Mouse (Mus musculus) layer of hippocampus, adult 9-11 months (tissue): Measurements from ENCODE around the gene Pde4c.

ENCODE experiments used
- DNase-seq: peaks from one replicate; pipeline ENCODE4 v3.0.0; 2022

The Pde4c gene

DNA sequence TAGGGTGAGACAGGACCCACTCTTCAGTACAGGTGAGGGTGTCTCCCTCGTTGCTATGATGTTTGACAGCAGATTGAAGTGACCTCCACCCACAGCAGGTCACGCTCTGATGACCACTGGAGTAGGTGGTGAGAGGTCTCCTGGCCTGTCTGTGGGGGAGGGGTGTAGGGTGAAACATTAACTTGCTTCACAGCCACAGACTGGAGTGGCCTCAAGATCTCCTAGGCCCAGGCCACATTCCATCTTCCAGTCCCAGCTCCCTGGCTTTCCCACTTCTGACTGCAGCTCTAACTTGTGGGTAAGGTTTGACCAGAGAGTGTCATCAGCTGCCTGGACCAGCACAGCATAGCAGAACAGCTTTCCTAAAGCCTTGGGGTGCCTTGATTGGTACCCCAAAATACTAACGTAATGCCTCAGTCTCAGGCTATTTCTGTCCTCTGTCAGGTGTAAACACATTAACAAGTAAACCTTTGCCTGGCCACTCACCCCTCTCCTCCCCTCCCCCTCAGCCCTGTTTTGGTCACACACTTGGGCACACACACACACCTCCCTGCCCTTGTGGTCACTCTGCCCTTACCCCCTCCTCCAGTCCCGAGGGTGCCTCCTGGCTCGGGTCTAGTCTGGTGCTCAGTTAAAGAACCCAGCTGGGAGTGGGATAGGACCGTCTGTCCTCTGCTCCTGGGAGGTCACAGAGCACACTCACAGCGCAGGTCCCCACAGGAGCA lies at the start of gene Pde4c:
TSS of gene Pde4c (plus strand) at position 235 of the 725 bp plus-strand sequence.
- no peak for DNase-seq

DNA sequence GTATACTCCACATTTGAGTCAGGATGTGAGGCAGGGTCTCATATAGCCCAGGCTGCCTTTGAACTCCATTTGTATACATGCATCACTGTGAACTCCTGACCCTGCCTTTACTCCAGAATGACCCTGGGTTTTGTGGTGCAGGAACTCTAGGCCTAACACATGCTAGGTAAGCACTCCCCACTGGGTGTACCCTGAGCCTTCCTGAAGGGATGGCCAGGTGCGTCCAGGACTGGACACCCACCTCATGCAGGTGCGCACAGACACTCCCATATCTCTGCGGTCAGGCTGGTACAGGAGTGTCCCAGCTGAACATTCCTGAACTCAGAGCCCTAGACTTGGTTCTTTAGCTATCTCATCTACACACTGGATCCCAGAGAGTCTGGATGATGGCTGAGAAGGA lies 49.4 kb upstream of the Pde4c start:
- DNase-seq: no peak

DNA sequence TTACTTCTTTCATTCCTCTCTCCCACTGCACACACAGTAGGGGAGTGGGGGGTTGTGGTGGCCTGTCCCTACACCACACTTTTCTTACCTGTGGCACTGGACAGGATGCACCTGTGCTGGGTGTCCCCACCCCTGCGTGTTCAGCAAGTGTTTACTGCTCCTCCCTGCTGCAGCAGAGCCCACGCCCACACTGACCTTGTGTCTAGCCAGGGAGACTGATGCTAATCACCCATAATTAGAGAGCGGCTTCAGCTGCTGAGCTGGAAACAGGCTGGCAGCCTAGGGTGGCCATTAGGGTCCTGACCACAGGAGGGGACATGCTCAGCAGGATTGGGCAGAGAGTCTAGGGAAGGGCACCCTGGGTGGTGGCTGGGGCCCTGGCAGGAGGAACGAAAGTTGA lies 48.8 kb upstream of the Pde4c start:
- no peak for DNase-seq

DNA sequence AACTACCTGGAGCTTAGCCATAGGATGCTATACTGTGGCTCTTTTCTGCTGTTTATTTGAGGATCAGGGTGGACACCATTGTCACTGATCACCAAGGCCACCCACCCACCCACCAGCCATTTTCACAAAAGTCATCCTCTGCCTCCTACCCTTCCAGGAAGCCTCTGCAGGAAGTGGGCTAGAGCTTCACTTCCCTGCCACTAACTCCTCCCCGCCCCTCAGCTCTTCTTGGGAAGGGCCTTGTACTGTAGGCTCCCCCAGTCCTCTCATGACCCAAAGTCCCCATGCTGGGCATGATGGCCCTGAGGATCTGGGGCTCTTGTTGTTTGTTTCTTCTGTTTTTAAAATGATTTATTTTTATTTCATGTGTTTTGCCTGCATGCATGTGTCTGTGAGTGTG lies 48.2 kb upstream of the Pde4c start:
- DNase-seq: no peak

DNA sequence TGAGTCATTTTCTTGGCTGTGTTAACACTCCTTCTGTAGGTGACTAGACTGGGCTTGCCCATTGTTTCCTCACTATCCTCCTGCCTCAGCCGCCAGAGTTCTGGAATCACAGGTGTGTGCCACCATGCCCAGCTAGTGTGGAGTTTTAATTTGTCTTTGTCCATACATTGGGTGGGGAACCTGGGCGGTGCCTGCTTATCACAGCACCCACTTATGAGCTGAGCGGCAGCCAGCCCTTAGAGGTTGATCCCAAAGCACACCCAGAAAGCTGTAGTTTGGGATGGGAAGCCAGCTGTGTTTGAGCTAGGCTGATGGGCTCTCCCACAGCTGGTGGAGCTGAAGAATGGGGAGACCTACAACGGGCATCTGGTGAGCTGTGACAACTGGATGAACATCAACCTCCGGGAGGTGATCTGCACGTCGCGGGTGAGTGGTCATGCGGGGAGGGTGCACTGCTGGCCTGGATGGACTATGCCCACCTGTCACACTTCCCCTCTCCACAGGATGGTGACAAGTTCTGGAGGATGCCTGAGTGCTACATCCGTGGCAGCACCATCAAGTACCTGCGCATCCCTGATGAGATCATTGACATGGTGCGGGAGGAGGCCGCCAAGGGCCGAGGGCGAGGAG lies 46.0 kb upstream of the Pde4c start:
- DNase-seq: no peak

DNA sequence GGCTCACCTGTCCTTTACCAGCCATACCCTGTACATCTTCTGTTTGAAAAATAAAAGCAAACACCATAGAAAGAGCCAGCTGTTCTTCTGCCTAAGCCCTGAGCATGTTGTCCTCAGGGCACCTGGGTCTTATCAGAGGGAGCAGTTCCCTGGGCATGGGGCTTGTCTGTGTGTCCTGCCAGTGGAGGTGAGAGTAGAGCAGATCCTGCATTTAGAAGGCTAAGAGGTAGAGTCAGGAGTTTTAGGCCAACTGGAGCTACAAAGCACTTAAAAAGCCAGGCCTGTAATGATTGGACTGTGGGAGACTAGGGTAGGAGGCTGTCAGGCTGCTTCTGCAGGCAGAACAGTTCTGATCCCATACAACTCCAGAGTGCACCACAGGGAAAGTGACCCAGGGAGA lies 44.8 kb upstream of the Pde4c start:
- DNase-seq: no peak

DNA sequence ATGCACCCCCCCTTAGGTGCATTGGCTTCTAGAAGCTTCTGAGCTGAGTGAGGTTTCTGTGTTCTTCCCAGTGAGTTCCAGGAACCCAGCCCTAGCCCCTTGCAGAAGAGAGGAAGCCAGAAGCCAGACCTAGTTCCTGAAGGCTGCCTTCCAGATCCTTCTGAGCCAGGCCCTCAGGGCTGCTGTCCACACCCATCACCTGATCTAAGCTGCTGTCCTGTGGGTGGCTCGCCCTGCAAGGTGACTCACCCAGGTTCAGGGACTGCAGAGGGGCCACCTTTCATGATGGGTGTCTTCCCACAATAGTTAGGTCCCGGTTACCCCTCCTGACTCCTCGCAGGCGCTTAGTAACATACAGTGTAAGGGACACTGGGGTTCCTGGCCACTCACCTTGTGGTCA lies 44.1 kb upstream of the Pde4c start:
- DNase-seq: no peak

DNA sequence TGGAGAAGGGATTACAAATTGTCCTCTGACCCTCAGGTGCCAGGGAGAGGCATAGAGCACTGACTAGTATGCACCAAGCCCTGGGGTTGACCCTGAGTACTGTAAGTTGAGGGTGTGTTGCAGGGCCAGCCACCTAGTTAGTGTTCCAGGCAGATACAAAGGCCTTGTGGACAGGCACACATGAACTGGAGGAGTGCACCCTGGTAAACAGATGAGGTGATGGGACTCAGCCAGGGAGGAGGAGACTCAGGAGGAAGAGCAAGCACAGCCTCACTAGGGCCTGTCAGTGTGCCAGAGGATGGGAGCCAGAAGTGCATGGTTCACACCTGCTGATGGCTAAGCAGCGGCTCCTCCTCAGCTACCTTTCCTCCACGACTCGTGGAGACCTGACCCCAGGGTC lies 43.5 kb upstream of the Pde4c start:
- DNase-seq: no peak

DNA sequence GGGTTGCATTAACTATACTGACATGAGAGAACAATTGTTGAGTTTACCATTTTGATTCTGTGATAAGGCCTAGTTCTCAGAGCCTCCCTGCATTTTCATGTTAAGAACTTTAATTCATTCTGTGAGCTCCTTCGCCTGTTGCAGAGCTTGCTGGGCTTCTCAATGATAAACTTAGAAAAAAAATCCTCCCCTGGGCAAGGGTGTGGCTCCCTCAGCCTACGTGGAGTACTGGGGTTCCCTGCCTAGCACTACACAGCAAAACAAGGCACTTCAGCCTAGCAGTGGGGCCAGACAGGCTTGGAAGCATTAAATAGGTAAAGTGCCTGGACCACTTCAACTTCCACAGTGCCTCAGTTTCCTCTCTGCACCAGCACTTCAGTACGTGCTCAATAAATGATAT lies 42.1 kb upstream of the Pde4c start:
- DNase-seq: no peak

DNA sequence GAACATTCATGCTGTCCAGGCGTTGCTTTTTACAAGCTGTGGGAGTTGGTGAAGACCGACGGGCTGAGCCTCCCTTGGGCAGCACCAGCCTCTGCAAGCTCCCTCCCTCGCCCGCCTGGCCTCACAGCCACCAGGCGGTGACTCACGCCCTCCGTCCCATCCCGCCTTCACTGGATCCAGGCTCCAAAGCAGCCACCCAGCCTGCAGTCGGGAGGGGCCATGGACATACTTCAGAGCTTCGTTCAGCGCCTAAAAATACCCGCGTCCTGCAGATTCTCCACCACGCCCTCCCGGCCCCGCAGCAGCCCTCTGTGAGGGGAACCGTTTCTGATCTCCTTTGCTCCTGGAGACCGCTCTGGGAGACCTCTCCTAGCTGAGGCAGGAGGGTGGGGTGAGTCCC lies 41.3 kb upstream of the Pde4c start:
- DNase-seq: peak; percentile 54

DNA sequence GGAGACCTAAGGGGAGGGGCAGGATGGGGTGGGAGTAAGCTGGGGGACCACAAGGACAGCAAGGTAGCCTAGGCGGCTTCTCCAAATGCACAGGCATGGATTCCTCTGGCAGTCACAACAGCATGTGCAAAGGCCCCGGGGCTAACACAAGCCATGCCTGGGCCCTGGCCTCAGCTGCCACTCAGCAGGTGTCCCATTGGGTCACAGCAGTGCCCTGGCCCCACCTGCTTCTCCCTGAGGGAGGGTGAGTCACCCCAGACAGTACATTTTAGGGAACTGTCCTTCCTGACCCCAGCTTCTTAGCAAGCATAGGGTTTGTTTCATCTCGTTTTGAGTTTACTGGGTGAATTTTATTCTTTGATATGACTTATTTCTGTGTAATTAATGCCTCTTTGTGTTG lies 40.8 kb upstream of the Pde4c start:
- no peak for DNase-seq

DNA sequence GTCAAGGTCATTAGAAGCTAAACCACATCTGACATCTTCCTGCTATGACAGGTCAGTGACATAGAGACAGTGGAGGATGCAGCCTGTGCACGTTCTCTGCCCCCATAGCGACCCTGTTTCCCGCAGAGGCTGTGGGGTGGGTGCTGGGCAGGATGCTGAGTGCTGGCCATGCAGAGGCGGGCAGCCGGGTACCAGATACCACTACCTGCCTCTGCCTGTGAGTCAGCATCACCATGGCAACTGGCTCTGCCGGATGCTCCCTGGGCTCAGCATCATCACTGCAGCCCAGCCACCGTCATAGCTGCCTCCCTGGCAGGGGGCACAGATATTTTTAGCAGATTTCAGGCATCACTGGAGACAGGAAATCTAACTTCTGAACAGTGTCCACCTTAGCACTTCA lies 39.2 kb upstream of the Pde4c start:
- DNase-seq: peak; percentile 90

DNA sequence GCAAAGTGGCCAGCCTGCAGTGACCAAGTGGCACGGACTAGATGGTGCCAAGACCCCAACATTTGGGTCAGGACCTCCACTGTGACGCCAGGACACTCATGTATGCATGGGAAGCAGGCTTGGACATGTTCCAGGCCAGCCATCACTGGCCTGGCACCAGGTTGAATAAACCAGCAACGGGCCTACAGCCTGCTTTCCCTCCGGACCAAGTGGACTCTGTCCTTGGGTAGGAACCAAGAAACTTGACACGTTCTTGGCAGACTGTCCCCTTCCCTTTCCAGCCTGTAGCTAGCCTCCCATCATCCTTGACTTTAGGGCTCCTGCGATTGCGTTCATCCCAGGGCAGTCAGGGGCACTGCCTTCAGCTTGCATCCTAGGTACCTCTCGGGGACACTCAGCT lies 35.9 kb upstream of the Pde4c start:
- DNase-seq: no peak

DNA sequence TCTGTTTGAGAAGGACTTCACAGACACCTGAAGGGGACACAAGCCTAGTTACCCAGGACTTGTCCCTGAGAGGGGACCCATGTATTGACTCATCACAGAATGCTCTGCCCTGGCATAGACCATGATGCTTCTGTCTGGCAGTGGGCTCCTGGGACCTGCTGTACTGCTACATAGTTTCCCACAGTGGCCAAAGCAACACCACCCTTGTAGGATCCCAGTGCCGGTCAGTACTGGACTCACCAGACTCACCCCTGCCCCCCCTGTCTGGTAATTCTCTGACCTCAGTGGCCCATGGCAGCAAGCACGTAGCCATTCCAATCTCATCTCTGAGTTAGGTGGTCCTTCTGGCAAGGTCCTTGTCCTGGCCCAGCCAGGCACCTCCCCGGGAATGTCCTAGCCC lies 35.4 kb upstream of the Pde4c start:
- no peak for DNase-seq

DNA sequence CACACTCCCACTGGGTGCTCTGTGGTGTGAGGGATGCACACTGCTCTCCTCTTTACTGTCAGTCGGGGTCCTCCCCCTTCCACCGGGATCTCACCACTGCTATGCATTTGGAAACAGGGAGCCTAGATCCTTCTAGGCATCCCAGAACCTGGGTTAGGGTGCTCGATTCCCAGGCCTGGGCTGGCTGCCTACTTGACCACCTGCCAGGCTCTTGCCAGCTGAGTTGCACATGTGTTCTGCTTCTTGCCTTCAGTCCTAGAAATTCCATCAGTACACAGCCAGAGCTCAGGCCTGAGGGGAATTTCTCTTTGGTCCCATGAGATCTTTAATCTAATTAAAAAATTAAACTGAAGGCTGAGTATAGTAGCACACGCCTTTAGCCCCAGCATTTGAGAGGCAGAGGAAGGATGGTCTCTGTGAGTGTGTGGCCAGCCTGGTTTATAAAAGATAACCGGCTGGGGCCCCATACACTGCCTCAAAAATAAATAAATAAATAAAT lies 33.6 kb upstream of the Pde4c start:
- DNase-seq: no peak

DNA sequence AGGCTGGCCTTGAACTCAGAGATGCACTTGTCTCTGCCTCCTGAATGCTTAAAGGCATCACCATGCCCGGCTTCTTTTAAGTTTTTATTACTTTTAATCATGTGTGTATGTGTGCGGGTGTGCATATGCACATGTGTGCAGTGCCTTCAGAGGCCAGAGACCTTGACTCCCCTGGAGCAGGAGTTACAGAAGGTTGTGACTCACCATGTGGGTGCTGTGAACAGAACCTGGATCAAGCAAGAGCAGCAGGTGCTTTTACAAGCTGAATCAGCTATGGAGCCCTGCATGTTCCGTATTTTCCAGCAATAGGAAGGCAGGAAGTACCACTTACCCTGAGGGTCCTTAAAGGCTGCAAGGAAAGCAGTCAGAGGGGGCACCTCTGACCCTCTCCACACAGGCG lies 32.3 kb upstream of the Pde4c start:
- DNase-seq: no peak

DNA sequence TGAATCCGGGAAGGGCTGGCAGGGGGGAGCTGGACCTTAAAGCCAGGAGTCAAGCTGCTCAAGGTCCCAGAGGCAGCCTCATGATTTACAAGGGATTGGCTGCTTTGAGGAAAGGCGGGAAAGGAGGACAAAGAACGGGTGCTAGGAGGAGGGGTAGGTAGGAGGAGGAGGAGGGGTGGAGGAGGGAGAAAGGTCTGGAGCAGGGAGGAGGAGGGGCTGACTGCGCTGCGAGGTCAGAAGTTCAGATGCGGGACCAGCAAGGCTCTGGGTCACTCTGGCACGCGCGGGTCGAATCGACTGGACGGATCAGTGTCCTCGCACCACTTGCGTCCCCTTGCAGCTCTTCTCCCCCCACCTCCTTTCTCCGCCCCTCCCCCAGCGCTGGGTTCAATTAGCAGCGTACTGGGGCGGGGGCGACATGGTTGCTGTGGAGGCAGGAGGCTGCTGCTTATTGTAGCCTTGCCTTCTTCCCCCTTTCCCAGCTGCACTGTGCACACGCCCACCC lies 31.7 kb upstream of the Pde4c start:
- no peak for DNase-seq

DNA sequence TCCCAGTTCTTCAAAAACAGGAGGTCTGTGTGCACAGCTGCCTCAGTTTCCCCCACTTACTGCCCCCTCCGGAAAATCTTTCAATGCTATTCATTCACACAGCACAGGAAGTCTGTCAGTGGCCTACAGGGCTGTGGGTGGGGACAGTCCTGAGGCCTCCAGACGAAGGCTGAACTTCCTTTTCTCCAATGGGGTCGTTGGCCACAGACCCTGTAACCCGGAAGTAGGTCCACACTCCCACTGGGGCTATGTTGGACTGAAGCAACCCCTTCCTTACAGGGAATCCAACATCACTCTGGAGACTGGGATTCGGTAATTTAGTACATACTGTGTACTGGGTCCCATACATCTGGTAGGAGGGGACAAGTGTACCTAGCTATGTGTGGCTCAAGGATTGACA lies 29.9 kb upstream of the Pde4c start:
- no peak for DNase-seq

DNA sequence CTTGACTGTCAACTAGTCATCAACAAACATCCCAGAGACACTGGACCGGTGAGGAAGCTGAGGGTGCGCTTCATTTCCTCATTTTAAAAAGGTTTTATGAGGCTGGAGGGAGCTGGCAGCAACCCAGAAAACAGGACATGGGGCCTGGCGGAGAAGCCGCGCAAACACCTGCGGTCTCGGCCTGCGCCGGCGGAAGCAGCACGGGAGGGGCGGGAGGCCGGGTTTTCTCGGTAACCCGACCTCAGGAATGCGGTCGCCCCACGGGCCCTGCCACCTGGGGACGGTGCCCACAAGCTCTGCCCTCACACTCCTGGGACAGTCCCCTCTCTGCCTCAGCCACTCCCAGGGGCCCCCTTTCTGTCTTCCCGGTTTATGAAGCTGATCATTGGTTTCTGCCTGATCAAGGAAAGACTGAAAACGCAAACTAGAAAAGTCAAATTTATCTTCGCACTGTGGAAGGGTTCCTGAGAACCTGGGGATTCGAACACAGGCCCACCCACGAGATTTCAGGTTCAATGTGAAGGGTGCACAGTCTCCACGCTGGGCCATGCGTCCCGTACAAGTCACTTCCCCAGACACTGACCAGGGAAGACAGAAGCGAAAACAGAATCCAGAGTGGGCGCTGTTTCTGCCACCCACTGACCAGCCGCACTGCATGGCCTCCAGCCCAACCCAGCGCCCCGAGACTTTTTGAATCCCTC lies 28.1 kb upstream of the Pde4c start:
- no peak for DNase-seq

DNA sequence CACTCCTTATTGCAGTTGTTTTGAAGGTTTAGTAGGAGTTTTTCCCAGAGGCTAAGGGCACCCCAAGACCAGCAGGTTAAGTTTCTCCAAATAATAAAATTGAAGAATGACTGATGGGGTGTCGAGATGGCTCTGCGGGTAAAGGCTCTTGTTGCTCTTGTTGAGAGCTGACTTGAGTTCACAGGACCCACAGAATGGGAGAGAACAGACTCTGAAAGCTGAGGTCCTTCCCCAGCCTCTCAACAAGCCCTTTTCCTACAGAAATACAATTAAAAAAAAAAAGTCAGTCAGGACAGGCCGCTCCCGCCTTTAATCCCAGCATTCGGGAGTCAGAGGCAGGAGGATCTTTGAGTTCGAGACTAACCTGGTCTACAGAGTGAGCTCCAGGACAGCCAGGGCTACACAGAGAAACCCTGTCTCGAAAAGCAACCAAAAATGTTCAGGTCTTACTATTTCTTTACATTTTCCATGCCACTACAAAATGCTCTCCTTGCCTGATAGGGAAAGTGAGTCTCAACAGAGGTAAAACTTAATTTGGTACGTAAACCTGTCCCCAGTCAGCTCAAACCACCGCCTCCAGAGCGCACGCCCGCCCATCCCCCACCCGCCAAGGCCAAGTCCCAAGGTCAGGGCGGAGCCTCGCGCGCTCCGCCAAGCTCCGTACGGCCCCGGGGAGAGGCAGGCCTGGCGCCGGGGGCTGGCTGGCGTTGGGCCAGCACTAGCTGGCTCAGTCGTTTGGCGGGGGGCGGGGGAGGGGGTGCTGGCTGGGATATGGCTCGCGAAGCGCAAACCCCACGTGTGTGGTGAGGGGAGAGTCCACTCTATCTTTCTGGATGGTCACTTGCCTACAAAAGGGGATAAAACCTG lies 27.3 kb upstream of the Pde4c start:
- DNase-seq: no peak

DNA sequence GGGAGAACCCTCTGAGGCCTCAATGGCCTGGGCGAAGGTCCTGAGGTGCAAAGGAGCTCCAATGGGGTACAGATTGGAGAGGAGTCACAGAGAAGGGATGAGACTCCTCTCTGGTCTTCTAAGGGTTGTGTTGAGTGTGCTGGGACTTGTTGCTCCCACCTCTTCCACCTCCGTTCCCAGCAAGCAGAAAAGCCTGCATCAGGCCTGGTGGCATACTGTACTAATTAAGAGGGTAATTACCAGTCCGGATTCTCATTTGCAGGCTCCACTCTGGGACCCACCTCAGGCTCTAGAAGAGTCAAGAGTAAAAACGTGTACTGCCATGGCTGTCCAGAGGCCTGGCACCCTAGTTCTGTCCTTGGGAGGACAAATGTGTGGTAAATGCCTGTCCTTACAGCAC lies 26.6 kb upstream of the Pde4c start:
- no peak for DNase-seq

DNA sequence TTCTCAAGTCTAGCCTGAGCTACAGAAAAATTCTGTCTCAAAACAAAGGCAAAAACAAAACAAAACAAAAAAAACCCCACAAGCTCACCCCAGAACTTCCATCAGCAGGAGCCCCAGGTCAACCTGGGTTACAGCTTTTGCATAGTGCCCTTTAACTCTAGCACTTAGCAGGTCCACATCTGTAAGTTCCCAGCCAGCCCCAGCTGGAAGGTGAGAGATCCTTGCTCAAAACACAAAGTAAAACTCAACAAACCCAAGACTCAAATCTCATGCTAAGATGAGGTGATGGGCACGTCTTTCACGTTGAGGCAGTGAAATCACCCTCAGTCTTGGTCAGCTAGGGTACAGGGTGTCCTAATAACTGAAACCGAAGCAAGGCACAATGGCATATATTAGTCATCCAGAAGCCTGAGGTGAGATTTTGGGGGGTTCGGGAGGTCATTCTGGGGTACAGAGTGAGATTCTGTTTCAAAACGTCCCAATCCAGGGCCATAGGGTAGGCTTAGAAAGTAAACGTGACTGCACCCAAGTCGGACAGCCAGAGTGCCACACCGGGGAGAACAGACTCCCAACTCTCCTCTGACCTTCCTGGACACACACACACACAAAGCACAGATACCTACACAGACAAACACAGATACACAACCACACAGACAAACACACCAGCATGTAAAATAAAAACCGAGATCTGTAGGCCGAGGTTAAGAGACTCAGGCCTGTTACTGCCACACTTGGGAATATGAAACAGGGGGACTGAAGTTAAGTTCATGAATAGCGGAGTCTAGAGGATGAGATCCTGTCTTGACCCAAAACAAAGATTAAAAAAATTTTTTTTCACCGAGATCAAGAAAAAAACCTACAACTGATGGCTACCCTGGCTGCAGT lies 25.9 kb upstream of the Pde4c start:
- no peak for DNase-seq
